Mouse (Mus musculus) stomach, embryonic 16.5 days (tissue): ENCODE data around the gene Xirp1. TPM values are rescaled to one million over a fixed set of nuclear protein-coding genes. Genes with fewer than 3 reads are reported as not detected.

ENCODE experiments used
- ATAC-seq: fragments of 200-750 bp; cut with Nextera tagmentation; 2 replicates; pipeline ENCODE4 v1.8.0; 2017; ENCODE audit warnings: moderate number of reproducible peaks, moderate TSS enrichment; ENCODE audit not compliant: insufficient read depth, low FRiP score
- H3K27ac ChIP-seq: fragments of 300-500 bp; sonication (generic); 2 replicates; pipeline ENCODE4 v1.5.1; 2014; ENCODE audit warnings: low read length
- H3K27me3 ChIP-seq: fragments of 300-500 bp; sonication (generic); 2 replicates; pipeline ENCODE4 v1.6.1; 2014; ENCODE audit warnings: low read length, control low read depth, mixed read lengths; ENCODE audit not compliant: control insufficient read depth, insufficient read depth
- H3K36me3 ChIP-seq: fragments of 300-500 bp; sonication (generic); 2 replicates; pipeline ENCODE4 v1.6.1; 2014; ENCODE audit warnings: low read length; ENCODE audit not compliant: control insufficient read depth, insufficient read depth
- H3K4me1 ChIP-seq: fragments of 300-500 bp; sonication (generic); 2 replicates; pipeline ENCODE4 v1.6.1; 2014; ENCODE audit warnings: low read length, control low read depth, mixed read lengths; ENCODE audit not compliant: control insufficient read depth, insufficient read depth
- H3K4me2 ChIP-seq: fragments of 300-500 bp; sonication (generic); 2 replicates; pipeline ENCODE4 v1.6.1; 2014; ENCODE audit warnings: low read depth, low read length, mixed read lengths
- H3K4me3 ChIP-seq: fragments of 300-500 bp; sonication (generic); replicated peaks from 2 replicates; pipeline ENCODE4 v1.5.1; 2014; ENCODE audit warnings: mild to moderate bottlenecking, low read length
- H3K9ac ChIP-seq: fragments of 300-500 bp; sonication (generic); 2 replicates; pipeline ENCODE4 v1.6.1; 2014; ENCODE audit warnings: low read length
- H3K9me3 ChIP-seq: fragments of 300-500 bp; sonication (generic); replicated peaks from 2 replicates; pipeline ENCODE4 v1.6.1; 2016; ENCODE audit warnings: low read length, control low read depth; ENCODE audit not compliant: control insufficient read depth
- WGBS: fragments of 180-500 bp; shearing (Covaris S2); extraction: QIAGEN DNeasy Blood & Tissue Kit; methylation state at CpG from one replicate; pipeline ENCODE4 v1.1.7; 2014; 5-methylcytosine and 5-hydroxymethylcytosine counted together
- polyA plus RNA-seq: library from polyadenylated mRNA; unstranded; fragments of >200 nt; fragmentation: Nextera tagmentation; extraction: Ambion mirVana; gene quantifications from 2 replicates; pipeline ENCODE4 v1.2.1, GENCODE M21; 2015

The Xirp1 gene
- 0.14 and 1.6 TPM in 2 replicates for polyA plus RNA-seq

GRCm38 (mm10) chr9:120023086-120023811 is at the start of gene Xirp1:
Gene Xirp1, minus strand, starts transcription at chr9:120023598.
- no peak for ATAC-seq
- 79% methylated on average over 18 of the region's 18 CpGs for WGBS
- Histone ChIP-seq H3K9me3 (no peaks in the 10 kb centered on the region), H3K4me2 (no peak within 1 kb of the TSS), H3K27ac (no peak within 1 kb of the TSS), H3K36me3 (no peaks in the 10 kb centered on the region), H3K9ac (no peak within 1 kb of the TSS), H3K4me1 (peaks cover 22% of the 10 kb centered on the region), H3K27me3 (no peaks in the 10 kb centered on the region), H3K4me3 (no peak within 1 kb of the TSS)

- Histone ChIP-seq H3K9me3 (no peaks in the 10 kb centered on the region), H3K4me3 (no peak overlapping the region), H3K36me3 (no peaks in the 10 kb centered on the region), H3K4me1 (no peaks in the 10 kb centered on the region; the same call in 1 of the 2 replicates), H3K4me2 (no peak overlapping the region), H3K27ac (no peak overlapping the region), H3K9ac (0 out of 2 replicates have a peak overlapping the region, but pooled peaks have one; percentile 12), H3K27me3 (no peaks in the 10 kb centered on the region)
- peak; percentile 73; the same call in 1 of the 2 replicates for ATAC-seq
- 16% methylated on average over 3 of the region's 3 CpGs for WGBS
These were observed 49.8 kb upstream of the Xirp1 start for GRCm38 (mm10) chr9:120073169-120073568.

- H3K36me3 ChIP-seq = no peaks in the 10 kb centered on the region
- no peak for ATAC-seq
- no peak overlapping the region for H3K27ac ChIP-seq
- no peaks in the 10 kb centered on the region; the same call in 1 of the 2 replicates for H3K4me1 ChIP-seq
- WGBS = 52% methylated on average over 2 of the region's 2 CpGs
- no peaks in the 10 kb centered on the region for H3K27me3 ChIP-seq
- no peaks in the 10 kb centered on the region for H3K9me3 ChIP-seq
- H3K4me2 ChIP-seq = no peak overlapping the region
- H3K4me3 ChIP-seq = no peak overlapping the region
- H3K9ac ChIP-seq = no peak overlapping the region
These were observed 47.9 kb upstream of the Xirp1 start for GRCm38 (mm10) chr9:120071251-120071650.

- no peak within 1 kb of the TSS for H3K4me3 ChIP-seq
- no peak within 1 kb of the TSS for H3K4me2 ChIP-seq
- 82% methylated on average over 11 of the region's 11 CpGs for WGBS
- no peaks in the 10 kb centered on the region for H3K27me3 ChIP-seq
- ATAC-seq = no peak
- H3K36me3 ChIP-seq = no peaks in the 10 kb centered on the region
- H3K9ac ChIP-seq = no peak within 1 kb of the TSS
- H3K9me3 ChIP-seq = no peaks in the 10 kb centered on the region
- H3K27ac ChIP-seq = no peak within 1 kb of the TSS
- H3K4me1 ChIP-seq = no peaks in the 10 kb centered on the region; the same call in 1 of the 2 replicates
These were observed 46.4 kb upstream of the Xirp1 start, which contains the start of gene Cx3cr1 for GRCm38 (mm10) chr9:120069779-120070178. Gene Cx3cr1, minus strand, starts transcription at chr9:120069879.

- no peak overlapping the region for H3K4me3 ChIP-seq
- H3K9me3 ChIP-seq = no peaks in the 10 kb centered on the region
- no peak overlapping the region for H3K27ac ChIP-seq
- no peak overlapping the region for H3K9ac ChIP-seq
- no peaks in the 10 kb centered on the region; the same call in 1 of the 2 replicates for H3K4me1 ChIP-seq
- ATAC-seq = 0 out of 2 replicates have a peak, but pooled peaks have one; percentile 52
- no peaks in the 10 kb centered on the region for H3K27me3 ChIP-seq
- no peaks in the 10 kb centered on the region for H3K36me3 ChIP-seq
- 49% methylated on average over 10 of the region's 10 CpGs for WGBS
- no peak overlapping the region for H3K4me2 ChIP-seq
These were observed 44.6 kb upstream of the Xirp1 start for GRCm38 (mm10) chr9:120068047-120068446.

GRCm38 (mm10) chr9:120067609-120068008 is 44.2 kb upstream of the Xirp1 start:
- ATAC-seq = no peak
- Histone ChIP-seq H3K4me2 (no peak overlapping the region), H3K4me1 (no peaks in the 10 kb centered on the region; the same call in 1 of the 2 replicates), H3K36me3 (no peaks in the 10 kb centered on the region), H3K9ac (no peak overlapping the region), H3K9me3 (no peaks in the 10 kb centered on the region), H3K27me3 (no peaks in the 10 kb centered on the region), H3K4me3 (no peak overlapping the region), H3K27ac (no peak overlapping the region)
- WGBS = 72% methylated on average over 2 of the region's 2 CpGs

GRCm38 (mm10) chr9:120064317-120064716 is 40.9 kb upstream of the Xirp1 start:
- H3K9ac ChIP-seq = no peak overlapping the region
- H3K4me1 ChIP-seq = no peaks in the 10 kb centered on the region
- no peak for ATAC-seq
- H3K27me3 ChIP-seq = no peaks in the 10 kb centered on the region
- no peak overlapping the region for H3K27ac ChIP-seq
- 81% methylated on average over 4 of the region's 4 CpGs for WGBS
- no peak overlapping the region for H3K4me3 ChIP-seq
- no peaks in the 10 kb centered on the region for H3K9me3 ChIP-seq
- H3K36me3 ChIP-seq = no peaks in the 10 kb centered on the region
- H3K4me2 ChIP-seq = no peak overlapping the region

- no peak overlapping the region for H3K27ac ChIP-seq
- H3K4me2 ChIP-seq = no peak overlapping the region
- no peak for ATAC-seq
- H3K36me3 ChIP-seq = no peaks in the 10 kb centered on the region
- H3K9ac ChIP-seq = no peak overlapping the region
- no peaks in the 10 kb centered on the region; the same call in 1 of the 2 replicates for H3K27me3 ChIP-seq
- no peaks in the 10 kb centered on the region for H3K9me3 ChIP-seq
- H3K4me1 ChIP-seq = no peaks in the 10 kb centered on the region
- H3K4me3 ChIP-seq = no peak overlapping the region
- 62% methylated on average over 3 of the region's 3 CpGs for WGBS
These were observed 35.3 kb upstream of the Xirp1 start for GRCm38 (mm10) chr9:120058730-120059129.

GRCm38 (mm10) chr9:120056201-120056600 is 32.8 kb upstream of the Xirp1 start:
- Histone ChIP-seq H3K9me3 (no peaks in the 10 kb centered on the region), H3K4me3 (no peak overlapping the region), H3K27me3 (no peaks in the 10 kb centered on the region; the same call in 1 of the 2 replicates), H3K36me3 (no peaks in the 10 kb centered on the region), H3K27ac (no peak overlapping the region), H3K4me2 (no peak overlapping the region), H3K9ac (no peak overlapping the region), H3K4me1 (no peaks in the 10 kb centered on the region)
- no peak for ATAC-seq
- 65% methylated on average over 9 of the region's 9 CpGs for WGBS
